Mouse (Mus musculus) heart, embryonic 11.5 days (tissue): ENCODE measurements at regions not wholly inside any gene's neighbourhood (a gene's known extent, or its start where the extent isn't known, plus 50 kb on each side); places are given as distances from the start of the nearest gene placed in this dataset.

Source experiments
- ATAC-seq: fragments of 200-750 bp; cut with Nextera tagmentation; replicated peaks from 2 replicates; pipeline ENCODE4 v1.8.0; 2017; ENCODE audit warnings: moderate library complexity; ENCODE audit not compliant: insufficient number of reproducible peaks, low FRiP score, low TSS enrichment
- H3K27ac ChIP-seq: fragments of 300-500 bp; sonication (generic); 2 replicates; pipeline ENCODE4 v1.5.1; 2014; ENCODE audit warnings: mild to moderate bottlenecking, low read depth, low read length
- H3K27me3 ChIP-seq: fragments of 300-500 bp; sonication (generic); 2 replicates; pipeline ENCODE4 v1.6.1; 2014; ENCODE audit warnings: mild to moderate bottlenecking, low read length, mixed read lengths; ENCODE audit not compliant: control insufficient read depth, insufficient read depth
- H3K36me3 ChIP-seq: fragments of 300-500 bp; sonication (generic); 2 replicates; pipeline ENCODE4 v1.6.1; 2014; ENCODE audit warnings: mild to moderate bottlenecking, low read length, moderate library complexity, mixed read lengths; ENCODE audit not compliant: control insufficient read depth, insufficient read depth
- H3K4me1 ChIP-seq: fragments of 300-500 bp; sonication (generic); 2 replicates; pipeline ENCODE4 v1.6.1; 2014; ENCODE audit warnings: low read length; ENCODE audit not compliant: control insufficient read depth, insufficient read depth
- H3K4me2 ChIP-seq: fragments of 300-500 bp; sonication (generic); 2 replicates; pipeline ENCODE4 v1.6.1; 2014; ENCODE audit warnings: mild to moderate bottlenecking, moderate library complexity
- H3K4me3 ChIP-seq: fragments of 300-500 bp; sonication (generic); 2 replicates; pipeline ENCODE4 v1.5.1; 2014; ENCODE audit warnings: low read depth, low read length
- H3K9ac ChIP-seq: fragments of 300-500 bp; sonication (generic); 2 replicates; pipeline ENCODE4 v1.6.1; 2014; ENCODE audit warnings: mild to moderate bottlenecking, low read depth, low read length, moderate library complexity
- H3K9me3 ChIP-seq: fragments of 300-500 bp; sonication (generic); replicated peaks from 2 replicates; pipeline ENCODE4 v1.6.1; 2016; ENCODE audit warnings: low read length; ENCODE audit not compliant: control insufficient read depth
- WGBS: fragments of 180-500 bp; shearing (Covaris S2); extraction: QIAGEN DNeasy Blood & Tissue Kit; methylation state at CpG from one replicate; pipeline ENCODE4 v1.1.7; 2014; ENCODE audit not compliant: insufficient replicate concordance; 5-methylcytosine and 5-hydroxymethylcytosine counted together

DNA sequence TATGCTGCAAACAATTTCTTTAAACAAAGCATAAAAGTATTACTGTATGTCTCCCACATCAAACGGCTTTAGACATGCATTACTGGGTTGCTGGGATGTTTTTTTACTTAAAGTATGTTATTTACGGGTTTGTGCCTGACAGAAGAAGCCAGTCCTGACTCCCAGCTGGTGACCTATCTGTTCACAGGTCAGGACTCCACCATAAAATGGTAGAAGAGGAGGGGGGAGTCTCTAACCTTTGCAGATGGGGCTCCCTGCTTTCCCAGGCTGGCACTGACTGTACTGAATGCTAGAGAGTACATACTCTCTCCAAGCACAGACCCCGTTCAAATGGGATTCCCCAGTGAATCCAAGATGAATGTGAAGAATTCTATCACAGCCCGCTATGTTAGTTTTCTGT lies 124.4 kb upstream of the Cadm1 start:
- peaks cover 83% of the 10 kb centered on the region for H3K27me3 ChIP-seq
- no peak overlapping the region for H3K27ac ChIP-seq
- 70% methylated on average over 4 of the region's 4 CpGs for WGBS
- ATAC-seq = no peak
- H3K9me3 ChIP-seq = no peaks in the 10 kb centered on the region
- no peaks in the 10 kb centered on the region for H3K36me3 ChIP-seq
- no peak overlapping the region for H3K9ac ChIP-seq
- H3K4me3 ChIP-seq = no peak overlapping the region
- no peak overlapping the region for H3K4me2 ChIP-seq
- peaks cover 23% of the 10 kb centered on the region for H3K4me1 ChIP-seq

DNA sequence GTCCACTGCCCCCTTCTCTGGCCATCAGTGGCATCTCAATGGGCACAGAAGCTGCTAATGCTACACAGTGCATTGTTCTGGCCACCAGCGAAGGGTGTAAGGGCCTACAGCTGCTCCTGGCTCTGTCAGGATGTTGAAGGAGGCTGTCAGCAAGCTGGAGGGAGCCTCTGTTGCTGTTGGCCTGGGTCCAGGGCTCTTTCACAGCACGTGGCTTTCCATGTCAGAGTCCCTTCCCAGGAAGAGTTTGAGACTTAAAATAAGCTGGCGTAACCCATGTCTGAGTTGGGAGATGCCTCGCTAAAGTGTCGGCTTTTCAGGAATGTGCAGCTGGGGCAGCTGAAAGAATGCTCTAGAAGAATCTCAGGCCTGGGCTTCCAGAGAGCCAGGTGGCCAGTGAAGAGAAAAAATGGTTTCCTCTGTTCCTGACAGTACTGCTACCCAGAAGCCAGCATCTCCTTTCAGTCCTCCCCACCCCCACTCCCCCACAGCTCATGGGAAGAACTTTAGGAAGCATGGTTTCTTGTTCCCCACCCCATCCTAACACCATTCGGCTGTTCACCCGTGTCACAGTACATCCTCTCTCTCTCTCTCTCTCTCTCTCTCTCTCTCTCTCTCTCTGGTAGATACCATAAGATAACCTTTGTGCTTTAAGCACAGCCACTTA lies 122.8 kb upstream of the Cadm1 start:
- Histone ChIP-seq H3K9me3 (no peaks in the 10 kb centered on the region), H3K36me3 (no peaks in the 10 kb centered on the region), H3K4me3 (no peak overlapping the region), H3K9ac (no peak overlapping the region), H3K4me2 (peak overlapping the region; percentile 14), H3K27ac (no peak overlapping the region), H3K27me3 (peaks cover 87% of the 10 kb centered on the region), H3K4me1 (peaks cover 23% of the 10 kb centered on the region)
- WGBS = 8% methylated on average over 7 of the region's 7 CpGs
- peak; percentile 78; the same call in 1 of the 2 replicates for ATAC-seq

DNA sequence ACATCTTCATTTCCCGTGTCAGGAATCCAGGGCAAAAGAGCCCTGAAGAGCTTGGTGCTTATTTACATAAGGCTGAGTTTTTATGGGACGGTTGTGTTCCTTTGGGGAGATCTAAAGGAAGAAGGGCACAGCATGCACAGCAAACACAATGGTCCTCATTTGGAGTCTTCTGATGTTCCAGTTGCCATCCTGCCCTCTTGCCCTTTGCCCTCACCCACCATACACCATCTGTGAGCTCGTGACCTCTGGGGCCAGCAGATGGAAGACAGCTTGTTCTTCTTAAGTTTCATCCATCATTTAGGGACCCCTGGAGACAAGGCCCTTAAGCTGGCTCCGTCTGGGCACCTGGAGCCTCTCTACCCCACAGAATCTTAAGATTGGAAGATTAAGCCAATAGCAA lies 121.9 kb upstream of the Cadm1 start:
- Histone ChIP-seq H3K27me3 (peaks cover 87% of the 10 kb centered on the region), H3K36me3 (no peaks in the 10 kb centered on the region), H3K4me1 (peaks cover 25% of the 10 kb centered on the region), H3K4me2 (no peak overlapping the region), H3K27ac (no peak overlapping the region), H3K9me3 (no peaks in the 10 kb centered on the region), H3K9ac (no peak overlapping the region), H3K4me3 (no peak overlapping the region)
- ATAC-seq = no peak
- 53% methylated on average over 4 of the region's 4 CpGs for WGBS

DNA sequence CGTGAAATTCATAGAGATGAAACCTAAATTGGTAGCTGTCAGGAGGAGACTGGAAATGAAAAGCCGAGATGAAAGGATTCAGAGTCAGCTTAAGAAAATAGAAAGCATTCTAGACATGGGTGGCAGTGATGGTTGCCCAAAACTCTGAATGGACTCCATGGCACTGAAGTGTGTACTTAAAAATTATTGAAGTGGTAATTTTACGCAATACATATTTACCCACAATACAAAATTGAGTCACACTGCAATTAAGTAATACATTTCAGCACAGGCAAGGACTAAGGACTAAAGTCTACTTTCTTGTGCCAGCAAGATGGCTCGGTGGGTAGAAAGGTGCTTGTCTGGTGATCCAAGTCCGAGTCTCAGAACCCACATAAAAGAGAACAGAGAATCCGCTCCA lies 120.4 kb upstream of the Cadm1 start:
- Histone ChIP-seq H3K4me3 (no peak overlapping the region), H3K9ac (no peak overlapping the region), H3K4me2 (no peak overlapping the region), H3K4me1 (peaks cover 19% of the 10 kb centered on the region), H3K9me3 (no peaks in the 10 kb centered on the region), H3K36me3 (no peaks in the 10 kb centered on the region), H3K27me3 (peaks cover 82% of the 10 kb centered on the region), H3K27ac (no peak overlapping the region)
- no peak for ATAC-seq
- WGBS = 87% methylated on average over 6 of the region's 6 CpGs

DNA sequence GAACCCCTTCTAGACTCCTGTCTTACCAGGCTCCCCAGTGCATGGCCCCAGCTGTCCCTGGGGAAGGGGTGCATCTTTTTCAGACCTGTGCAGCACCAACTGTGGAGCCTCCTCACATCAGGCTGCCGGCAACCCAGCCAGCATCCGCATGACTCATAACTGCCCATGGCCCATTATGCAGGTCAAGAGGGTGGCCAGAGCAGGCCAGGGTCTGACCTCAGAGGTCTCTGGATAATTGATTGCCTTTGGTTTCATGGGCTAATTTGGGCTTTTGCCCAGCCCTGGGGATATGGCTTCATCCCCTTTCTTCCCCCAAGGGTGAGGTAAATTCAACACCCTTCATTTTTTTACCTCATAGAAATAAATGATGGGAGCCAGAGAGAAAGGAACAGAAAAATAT lies 117.2 kb upstream of the Cadm1 start:
- WGBS = 58% methylated on average over 2 of the region's 2 CpGs
- no peaks in the 10 kb centered on the region for H3K36me3 ChIP-seq
- H3K9ac ChIP-seq = no peak overlapping the region
- no peak overlapping the region for H3K4me2 ChIP-seq
- no peak for ATAC-seq
- H3K4me3 ChIP-seq = no peak overlapping the region
- no peaks in the 10 kb centered on the region for H3K9me3 ChIP-seq
- H3K4me1 ChIP-seq = peaks cover 6% of the 10 kb centered on the region; the same call in 1 of the 2 replicates
- H3K27me3 ChIP-seq = peaks cover 91% of the 10 kb centered on the region
- H3K27ac ChIP-seq = no peak overlapping the region

DNA sequence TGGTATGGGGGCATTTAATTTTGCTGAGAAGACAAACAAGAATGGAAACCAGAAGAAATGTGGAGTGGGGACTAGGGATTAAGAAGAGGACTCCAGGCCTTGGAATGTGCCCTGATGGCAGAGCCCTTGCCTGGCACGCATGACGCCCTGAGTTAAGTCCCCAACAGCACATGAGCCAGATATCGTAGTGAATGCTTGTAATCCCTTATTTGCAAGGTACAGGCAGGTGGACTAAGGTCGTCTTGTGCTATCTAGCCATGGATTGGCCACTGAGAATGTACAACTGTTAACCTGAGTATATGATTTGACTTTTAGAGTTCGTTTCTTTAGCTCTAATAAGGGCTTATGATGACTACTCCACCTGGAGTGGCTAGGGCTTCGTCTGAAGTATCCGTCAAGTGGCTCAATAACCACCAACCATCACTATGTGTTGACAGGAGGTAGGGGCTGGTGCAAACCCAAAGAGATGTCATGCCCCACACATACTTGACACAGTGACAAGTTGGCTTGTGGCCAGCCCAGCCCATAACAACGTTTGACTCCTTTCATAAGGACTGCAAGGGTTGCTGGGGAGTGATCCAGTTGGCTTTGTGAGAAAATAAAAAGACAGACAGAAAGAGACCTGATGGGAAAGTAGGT lies 115.5 kb upstream of the Cadm1 start:
- Histone ChIP-seq H3K27me3 (peaks cover 89% of the 10 kb centered on the region), H3K27ac (no peak overlapping the region), H3K4me2 (no peak overlapping the region), H3K36me3 (no peaks in the 10 kb centered on the region), H3K9me3 (no peaks in the 10 kb centered on the region), H3K4me3 (no peak overlapping the region), H3K9ac (no peak overlapping the region), H3K4me1 (peaks cover 6% of the 10 kb centered on the region; the same call in 1 of the 2 replicates)
- ATAC-seq = no peak
- 53% methylated on average over 8 of the region's 8 CpGs for WGBS

DNA sequence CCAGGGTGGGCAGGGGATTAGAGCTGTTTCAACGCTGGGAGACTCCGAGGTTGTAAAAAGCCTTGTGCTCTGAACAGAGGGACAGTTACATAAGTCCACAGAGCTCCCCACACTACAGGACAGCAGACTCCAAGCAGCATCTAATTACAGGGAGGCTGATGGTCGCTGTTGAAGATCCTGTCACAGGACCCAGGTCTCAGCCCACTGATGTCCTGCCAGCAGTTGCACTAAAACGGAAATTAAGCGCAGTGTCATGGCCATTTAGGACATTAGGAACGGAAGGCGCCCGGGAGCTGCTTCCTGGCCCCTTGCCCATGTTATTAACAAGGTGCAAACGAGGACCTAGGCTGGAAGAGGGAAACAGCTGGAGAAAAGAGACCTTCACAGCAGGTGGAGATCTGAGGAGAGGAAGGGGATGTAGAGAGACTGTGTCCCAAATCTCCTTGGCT lies 107.8 kb upstream of the Cadm1 start:
- Histone ChIP-seq H3K9me3 (no peaks in the 10 kb centered on the region), H3K4me1 (peaks cover 16% of the 10 kb centered on the region), H3K4me3 (no peak overlapping the region), H3K27me3 (peaks cover 49% of the 10 kb centered on the region), H3K9ac (no peak overlapping the region), H3K27ac (no peak overlapping the region), H3K4me2 (peak overlapping the region; percentile 6; the same call in 1 of the 2 replicates), H3K36me3 (no peaks in the 10 kb centered on the region)
- ATAC-seq = no peak
- WGBS = 13% methylated on average over 9 of the region's 9 CpGs

DNA sequence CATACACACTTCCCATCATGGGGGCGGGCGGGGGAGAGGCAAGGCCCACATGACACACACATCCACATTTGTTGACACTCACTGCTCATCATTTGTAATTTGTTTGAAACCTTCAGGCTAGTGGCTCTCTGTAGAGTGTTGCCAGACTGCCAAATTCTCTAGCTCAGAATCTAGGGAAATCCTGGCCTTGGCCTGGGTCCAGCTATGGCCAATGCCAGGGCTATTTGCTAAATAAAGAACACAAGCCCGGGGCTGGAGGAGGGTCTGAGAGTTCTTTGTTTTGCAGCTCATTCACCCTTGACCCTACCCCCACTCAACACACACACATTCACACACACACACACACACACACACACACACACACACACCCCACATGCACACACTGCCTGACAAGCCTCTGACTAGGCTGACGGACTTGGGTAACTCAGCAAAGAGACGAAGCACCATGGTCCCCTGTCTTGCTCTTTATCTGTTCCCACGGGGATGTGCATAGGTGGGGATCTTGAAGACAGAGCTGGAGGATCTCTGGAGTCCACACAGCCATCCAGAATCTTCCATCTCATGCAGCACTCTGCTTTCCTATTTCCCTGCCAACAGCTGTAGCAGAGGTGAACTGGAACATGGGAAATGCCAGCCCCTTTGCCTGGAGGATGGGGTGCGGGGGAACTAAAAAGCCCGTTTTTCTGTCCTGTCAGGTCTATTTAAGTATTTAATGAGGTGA lies 107.1 kb upstream of the Cadm1 start:
- Histone ChIP-seq H3K9ac (no peak overlapping the region), H3K27ac (no peak overlapping the region), H3K27me3 (peaks cover 48% of the 10 kb centered on the region), H3K4me2 (no peak overlapping the region), H3K9me3 (no peaks in the 10 kb centered on the region), H3K4me3 (no peak overlapping the region), H3K36me3 (no peaks in the 10 kb centered on the region), H3K4me1 (peaks cover 16% of the 10 kb centered on the region)
- WGBS = 49% methylated on average over 8 of the region's 8 CpGs
- 0 out of 2 replicates have a peak, but pooled peaks have one; percentile 42 for ATAC-seq
